Mouse (Mus musculus): ENCODE data around the gene Ngf. TPM values are rescaled to one million over a fixed set of nuclear protein-coding genes. Genes with fewer than 3 reads are reported as not detected.

Gene Ngf
- polyA plus RNA-seq, 1 experiment from 2014 or later, result 2.3 TPM

- DNase-seq (ENCODE audit: low spot score), result no peak
- 83% methylated on average over 15 of the region's 15 CpGs for WGBS
- Histone ChIP-seq H3K36me3 (replicated peaks) (no peaks in the 10 kb centered on the region), H3K9me3 (no peaks in the 10 kb centered on the region), H3K27ac (replicated peaks) (no peak overlapping the region), H3K27me3 (replicated peaks; ENCODE audit: low read depth, poor library complexity, severe bottlenecking) (peaks cover 39% of the 10 kb centered on the region), H3K4me3 (no peak overlapping the region), H3K4me1 (peaks cover 23% of the 10 kb centered on the region)
Observed at GRCm38 (mm10) chr3:102474275-102475155, 4.8 kb downstream of the Ngf start.

- Histone ChIP-seq H3K27me3 (replicated peaks; ENCODE audit: low read depth, poor library complexity, severe bottlenecking) (peaks cover 3% of the 10 kb centered on the region; the same call in 1 of the 2 replicates), H3K27ac (replicated peaks) (no peak overlapping the region), H3K4me1 (peaks cover 5% of the 10 kb centered on the region; the same call in 1 of the 2 replicates), H3K36me3 (replicated peaks) (no peaks in the 10 kb centered on the region), H3K4me3 (no peak overlapping the region), H3K9me3 (no peaks in the 10 kb centered on the region)
- 84% methylated on average over 12 of the region's 12 CpGs for WGBS
- no peak for DNase-seq (ENCODE audit: low spot score)
Observed at GRCm38 (mm10) chr3:102477917-102478694, 8.4 kb downstream of the Ngf start.

- Histone ChIP-seq H3K9me3 (no peaks in the 10 kb centered on the region), H3K4me1 (peaks cover 21% of the 10 kb centered on the region; the same call in 1 of the 2 replicates), H3K27ac (replicated peaks) (no peak overlapping the region), H3K27me3 (replicated peaks; ENCODE audit: low read depth, poor library complexity, severe bottlenecking) (no peaks in the 10 kb centered on the region), H3K36me3 (replicated peaks) (no peaks in the 10 kb centered on the region), H3K4me3 (no peak overlapping the region)
- WGBS, result 74% methylated on average over 14 of the region's 14 CpGs
- no peak for DNase-seq (ENCODE audit: low spot score)
Observed at GRCm38 (mm10) chr3:102490393-102491123, 20.8 kb downstream of the Ngf start.

DNA sequence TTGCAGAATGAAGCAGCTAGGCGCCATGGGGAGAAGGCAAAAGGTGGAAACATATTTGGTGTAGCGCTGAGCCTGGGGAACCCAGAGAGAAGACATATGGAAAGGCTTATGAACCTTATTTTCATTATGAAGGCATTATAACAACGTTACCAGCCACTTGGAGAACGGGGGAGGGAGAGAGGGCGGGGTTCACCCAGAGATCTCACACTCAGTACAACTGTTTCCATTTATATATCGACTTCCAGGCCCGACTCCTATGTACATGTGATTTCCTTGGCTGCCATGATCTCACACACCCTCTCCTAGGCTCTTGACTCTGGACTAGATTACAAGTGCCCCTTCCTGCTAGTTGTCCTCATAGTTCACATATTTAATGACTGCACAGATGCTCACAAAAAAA lies 28.4 kb downstream of the Ngf start:
- H3K27me3 ChIP-seq (replicated peaks; ENCODE audit: low read depth, poor library complexity, severe bottlenecking), result no peaks in the 10 kb centered on the region
- H3K9me3 ChIP-seq, result no peaks in the 10 kb centered on the region
- no peak overlapping the region for H3K4me3 ChIP-seq
- peaks cover 9% of the 10 kb centered on the region for H3K4me1 ChIP-seq
- DNase-seq (ENCODE audit: low spot score), result peak; percentile 23
- H3K36me3 ChIP-seq (replicated peaks), result no peaks in the 10 kb centered on the region
- 66% methylated on average over 7 of the region's 7 CpGs for WGBS
- no peak overlapping the region for H3K27ac ChIP-seq (replicated peaks)

- Histone ChIP-seq H3K27me3 (replicated peaks; ENCODE audit: low read depth, poor library complexity, severe bottlenecking) (no peaks in the 10 kb centered on the region), H3K4me3 (no peak overlapping the region), H3K27ac (replicated peaks) (no peak overlapping the region), H3K36me3 (replicated peaks) (no peaks in the 10 kb centered on the region), H3K4me1 (peaks cover 2% of the 10 kb centered on the region; the same call in 1 of the 2 replicates), H3K9me3 (no peaks in the 10 kb centered on the region)
- DNase-seq (ENCODE audit: low spot score), result no peak
- 84% methylated on average over 6 of the region's 6 CpGs for WGBS
Observed at GRCm38 (mm10) chr3:102498931-102499330, 29.2 kb downstream of the Ngf start.

DNA sequence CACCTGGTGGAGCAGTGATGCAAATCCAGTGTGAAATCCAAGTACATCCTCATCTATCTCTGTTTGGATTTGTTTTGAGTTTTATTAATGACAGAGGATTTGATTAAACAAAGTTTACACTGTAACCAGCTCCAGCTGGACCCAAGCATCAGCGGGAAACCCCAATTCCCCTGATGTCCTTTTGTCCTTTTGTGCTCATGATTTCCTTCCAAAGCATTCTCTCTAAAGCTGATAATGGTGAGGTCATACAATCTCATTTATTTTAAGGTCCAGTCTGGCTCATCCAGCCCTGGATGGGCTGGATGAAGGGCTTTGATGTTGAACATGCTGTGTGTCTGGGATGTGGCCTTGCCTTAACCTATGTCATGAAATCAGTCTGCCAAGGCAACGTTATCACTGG lies 30.3 kb downstream of the Ngf start:
- no peak overlapping the region for H3K4me3 ChIP-seq
- H3K4me1 ChIP-seq, result peaks cover 2% of the 10 kb centered on the region; the same call in 1 of the 2 replicates
- no peaks in the 10 kb centered on the region for H3K27me3 ChIP-seq (replicated peaks; ENCODE audit: low read depth, poor library complexity, severe bottlenecking)
- H3K9me3 ChIP-seq, result no peaks in the 10 kb centered on the region
- 88% methylated on average over 2 of the region's 2 CpGs for WGBS
- H3K36me3 ChIP-seq (replicated peaks), result no peaks in the 10 kb centered on the region
- no peak for DNase-seq (ENCODE audit: low spot score)
- H3K27ac ChIP-seq (replicated peaks), result no peak overlapping the region

DNA sequence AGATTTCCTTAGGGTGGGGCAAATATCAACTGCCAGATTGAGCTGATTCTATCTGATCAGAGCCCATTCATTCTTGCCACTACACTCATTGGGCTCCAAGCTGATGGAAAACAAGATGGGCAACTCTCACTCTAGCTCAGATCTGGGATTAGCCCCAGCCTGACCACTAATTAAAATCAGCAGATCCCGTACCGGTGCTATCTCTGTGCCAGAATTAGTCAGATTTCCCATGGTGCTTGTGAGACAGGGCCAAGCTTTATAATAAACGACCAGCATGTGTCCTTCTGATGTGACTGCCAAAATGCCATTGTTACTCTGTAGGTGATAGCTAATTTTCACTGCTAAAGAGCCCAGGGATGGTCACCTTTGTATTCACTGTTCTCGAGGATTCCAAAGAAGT lies 31.5 kb downstream of the Ngf start:
- Histone ChIP-seq H3K9me3 (no peaks in the 10 kb centered on the region), H3K27me3 (replicated peaks; ENCODE audit: low read depth, poor library complexity, severe bottlenecking) (no peaks in the 10 kb centered on the region), H3K4me3 (no peak overlapping the region), H3K36me3 (replicated peaks) (no peaks in the 10 kb centered on the region), H3K27ac (replicated peaks) (no peak overlapping the region), H3K4me1 (peaks cover 2% of the 10 kb centered on the region; the same call in 1 of the 2 replicates)
- 86% methylated on average over 4 of the region's 4 CpGs for WGBS
- no peak for DNase-seq (ENCODE audit: low spot score)

GRCm38 (mm10) chr3:102505129-102505528 lies 35.4 kb downstream of the Ngf start:
- Histone ChIP-seq H3K27ac (replicated peaks) (no peak overlapping the region), H3K9me3 (no peaks in the 10 kb centered on the region), H3K36me3 (replicated peaks) (no peaks in the 10 kb centered on the region), H3K4me1 (peaks cover 16% of the 10 kb centered on the region), H3K4me3 (no peak overlapping the region), H3K27me3 (replicated peaks; ENCODE audit: low read depth, poor library complexity, severe bottlenecking) (no peaks in the 10 kb centered on the region)
- 79% methylated on average over 4 of the region's 4 CpGs for WGBS
- no peak for DNase-seq (ENCODE audit: low spot score)

DNA sequence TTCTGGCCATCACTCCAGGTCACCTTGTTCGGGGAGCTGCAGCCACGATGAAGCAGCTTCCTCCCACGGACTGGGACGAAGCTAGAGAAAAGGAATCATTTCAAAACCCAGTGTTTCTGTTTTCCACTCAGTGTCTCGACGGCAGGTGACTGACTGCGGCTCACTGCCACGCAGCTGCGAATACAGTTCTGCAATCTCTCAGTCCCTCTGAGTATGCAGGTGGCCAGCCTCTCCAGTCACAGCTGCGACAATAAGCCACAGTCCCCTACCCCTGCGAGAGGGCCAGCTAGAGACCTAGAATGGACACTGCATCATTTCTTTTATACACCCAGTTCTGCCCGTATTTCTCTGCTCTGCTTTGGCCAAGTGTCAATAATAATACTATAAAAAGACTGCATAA lies 36.3 kb downstream of the Ngf start:
- H3K4me3 ChIP-seq, result no peak overlapping the region
- no peak for DNase-seq (ENCODE audit: low spot score)
- no peaks in the 10 kb centered on the region for H3K9me3 ChIP-seq
- WGBS, result 74% methylated on average over 12 of the region's 12 CpGs
- no peak overlapping the region for H3K27ac ChIP-seq (replicated peaks)
- no peaks in the 10 kb centered on the region for H3K27me3 ChIP-seq (replicated peaks; ENCODE audit: low read depth, poor library complexity, severe bottlenecking)
- no peaks in the 10 kb centered on the region for H3K36me3 ChIP-seq (replicated peaks)
- peaks cover 16% of the 10 kb centered on the region for H3K4me1 ChIP-seq

DNA sequence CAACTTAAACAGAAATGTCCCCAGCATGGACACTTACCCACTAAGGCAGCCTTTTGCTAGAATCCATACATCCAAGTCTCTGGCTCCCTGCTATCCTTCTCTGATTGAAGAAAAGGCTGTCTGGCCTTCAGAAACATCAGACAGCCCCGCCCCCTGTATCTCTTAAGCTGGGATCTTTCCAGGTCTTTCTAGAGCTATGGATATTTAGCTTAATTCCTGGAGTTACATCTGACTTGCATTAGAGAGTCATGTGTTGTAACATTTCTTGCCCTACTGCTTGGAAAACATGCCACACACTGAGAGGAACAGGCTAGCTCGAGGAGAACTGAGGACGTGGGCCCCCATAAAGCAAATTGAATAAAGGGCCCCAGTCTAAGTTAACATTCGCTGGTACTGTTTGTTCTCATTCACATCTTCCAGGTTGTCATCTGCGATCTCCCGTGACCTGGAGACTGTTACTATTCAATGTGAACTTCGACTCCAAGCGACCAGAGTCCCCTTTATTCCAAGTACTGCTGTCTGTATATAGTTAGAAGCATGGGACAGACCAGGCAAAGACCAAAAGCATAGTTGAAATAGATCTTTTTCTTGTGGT lies 38.0 kb downstream of the Ngf start:
- Histone ChIP-seq H3K9me3 (no peaks in the 10 kb centered on the region), H3K4me3 (no peak overlapping the region), H3K36me3 (replicated peaks) (no peaks in the 10 kb centered on the region), H3K27me3 (replicated peaks; ENCODE audit: low read depth, poor library complexity, severe bottlenecking) (no peaks in the 10 kb centered on the region), H3K4me1 (peaks cover 16% of the 10 kb centered on the region), H3K27ac (replicated peaks) (no peak overlapping the region)
- WGBS, result 77% methylated on average over 8 of the region's 8 CpGs
- no peak for DNase-seq (ENCODE audit: low spot score)

- Histone ChIP-seq H3K4me3 (no peak overlapping the region), H3K27ac (replicated peaks) (no peak overlapping the region), H3K27me3 (replicated peaks; ENCODE audit: low read depth, poor library complexity, severe bottlenecking) (no peaks in the 10 kb centered on the region), H3K9me3 (no peaks in the 10 kb centered on the region), H3K36me3 (replicated peaks) (no peaks in the 10 kb centered on the region), H3K4me1 (peaks cover 16% of the 10 kb centered on the region)
- DNase-seq (ENCODE audit: low spot score), result no peak
- 67% methylated on average over 9 of the region's 9 CpGs for WGBS
Observed at GRCm38 (mm10) chr3:102508455-102508854, 38.7 kb downstream of the Ngf start.

- Histone ChIP-seq H3K4me1 (peaks cover 16% of the 10 kb centered on the region), H3K9me3 (no peaks in the 10 kb centered on the region), H3K27me3 (replicated peaks; ENCODE audit: low read depth, poor library complexity, severe bottlenecking) (no peaks in the 10 kb centered on the region), H3K4me3 (no peak overlapping the region), H3K36me3 (replicated peaks) (no peaks in the 10 kb centered on the region), H3K27ac (replicated peaks) (no peak overlapping the region)
- no peak for DNase-seq (ENCODE audit: low spot score)
- 76% methylated on average over 3 of the region's 3 CpGs for WGBS
Observed at GRCm38 (mm10) chr3:102509601-102510000, 39.9 kb downstream of the Ngf start.
